Mouse (Mus musculus): ENCODE data around the gene Slc30a3.

Slc30a3 gene

DNA sequence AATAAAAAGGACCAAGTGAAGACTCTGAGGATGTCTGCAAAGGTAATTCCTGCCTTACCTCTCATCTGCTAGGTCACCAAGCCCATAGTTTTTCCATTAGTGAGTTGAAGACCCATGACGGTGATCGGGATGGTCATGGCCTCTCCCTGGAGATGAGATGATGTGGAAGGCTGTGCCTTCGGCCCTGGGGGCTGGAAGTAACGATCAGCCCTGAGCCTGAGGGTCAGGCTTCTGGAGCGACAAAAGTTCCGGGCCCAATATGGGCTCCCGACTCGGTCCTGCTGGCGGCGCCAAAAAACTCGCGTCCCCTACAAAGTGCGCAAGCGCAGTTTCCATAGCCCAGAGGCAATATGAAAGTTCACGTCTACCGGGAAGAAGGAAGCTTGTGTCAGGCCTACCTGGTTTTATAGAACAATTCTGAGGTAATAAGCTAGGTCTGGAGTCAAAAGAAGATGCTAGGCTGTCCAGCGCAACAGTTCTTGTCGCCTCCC lies at the start of gene Slc30a3:
TSS of gene Slc30a3 (minus strand) at position 238 of the 491 bp plus-strand sequence.
- no peak for DNase-seq

GRCm38 (mm10) chr5:31154152-31154553 lies 46.1 kb upstream of the Slc30a3 start, which contains the start of gene Mpv17:
Gene Mpv17, minus strand, starts transcription at chr5:31154251.
- DNase-seq = peak; percentile 77

DNA sequence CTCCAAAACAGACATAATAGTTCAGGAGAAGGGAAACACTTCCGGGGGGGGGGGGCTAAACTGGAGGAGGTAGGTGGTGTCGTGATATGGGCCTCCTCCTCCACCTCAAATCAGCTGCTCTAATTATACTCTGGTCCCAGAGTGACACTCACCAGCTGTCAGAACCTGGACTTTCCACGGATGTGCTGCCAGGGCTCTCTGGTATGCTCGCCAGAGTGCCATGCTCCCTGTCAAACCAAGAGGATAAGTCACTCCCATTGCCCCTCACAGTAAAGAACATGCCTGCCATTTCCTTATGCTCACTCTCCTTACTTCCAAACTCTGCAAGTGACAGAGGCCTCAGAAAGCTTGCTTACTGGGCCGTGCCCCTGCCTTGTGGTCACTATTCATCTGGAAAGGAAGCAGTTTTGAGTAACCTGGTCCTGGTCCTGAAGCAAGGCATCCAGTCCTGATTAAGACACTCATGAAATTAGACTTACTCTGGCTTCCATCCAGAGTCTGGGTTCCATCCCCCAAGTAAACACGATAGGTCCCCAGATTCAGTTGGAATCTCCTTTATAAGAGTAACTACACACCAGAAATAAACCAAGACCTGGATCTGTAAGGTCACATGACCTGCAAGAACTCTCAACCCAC lies 45.6 kb upstream of the Slc30a3 start:
- peak; percentile 16 for DNase-seq

DNA sequence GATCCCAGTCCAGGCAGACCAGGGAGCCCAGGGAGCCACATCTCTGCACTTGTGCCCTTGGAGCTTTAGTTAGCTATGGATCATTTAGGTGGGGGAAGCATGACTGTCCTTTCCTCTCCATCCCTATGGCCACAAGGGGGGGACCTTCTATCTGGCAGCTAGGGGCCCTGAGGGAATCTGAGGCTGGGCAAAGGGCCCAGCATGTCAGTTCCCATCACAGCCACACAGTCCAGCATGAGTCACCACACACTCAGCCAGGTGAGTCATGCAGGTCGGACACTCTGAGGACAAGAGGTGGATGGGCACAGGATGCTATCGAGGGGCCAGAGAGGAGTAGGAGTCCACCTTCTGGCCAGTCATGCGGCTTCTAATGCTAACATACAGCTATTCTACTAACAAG lies 43.7 kb upstream of the Slc30a3 start:
- peak; percentile 53 for DNase-seq

DNA sequence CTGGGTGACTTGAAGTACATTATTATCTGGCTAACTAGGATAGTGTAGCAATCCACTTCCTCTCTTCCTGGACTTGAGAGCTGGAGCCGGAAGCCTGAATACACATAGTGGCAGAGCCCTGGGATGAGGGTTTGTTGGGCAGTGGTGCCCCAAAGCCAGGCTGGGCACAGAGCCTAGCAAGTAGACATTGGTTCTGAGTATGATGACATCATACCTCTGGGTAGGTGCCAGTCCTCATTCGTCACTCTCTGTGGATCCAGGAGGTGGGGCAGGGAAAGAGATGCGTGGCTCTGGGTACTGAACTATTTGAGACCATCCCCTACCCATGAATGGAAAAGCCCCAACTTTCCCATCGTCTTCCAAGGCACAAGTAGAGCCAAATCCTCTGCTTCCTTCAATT lies 41.7 kb upstream of the Slc30a3 start:
- no peak for DNase-seq

GRCm38 (mm10) chr5:31138968-31139425 lies 31.0 kb upstream of the Slc30a3 start:
- DNase-seq = no peak

- DNase-seq = no peak
Observed at GRCm38 (mm10) chr5:31138241-31138967, 30.4 kb upstream of the Slc30a3 start, which contains the start of gene Ucn. Gene Ucn, minus strand, starts transcription at chr5:31138829.

DNA sequence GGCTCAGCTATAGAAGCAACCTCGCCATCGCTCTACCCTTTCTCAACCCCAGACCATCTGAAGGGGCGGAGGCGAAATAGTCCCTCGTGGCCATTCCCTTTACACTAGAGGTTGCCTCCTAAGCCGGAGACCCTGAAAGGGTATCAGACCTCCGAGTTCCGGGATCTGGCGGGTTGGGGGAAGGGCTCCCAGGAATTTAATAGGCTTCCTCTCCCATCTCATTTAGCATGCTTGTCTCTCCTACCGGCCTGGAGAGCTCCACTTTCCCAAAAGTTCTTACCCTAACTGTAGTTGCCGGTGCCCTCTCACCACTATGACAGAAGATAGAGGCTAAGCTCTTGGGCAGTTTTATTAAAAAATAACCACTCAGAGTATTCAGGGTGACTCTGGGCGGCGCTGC lies 29.6 kb upstream of the Slc30a3 start:
- no peak for DNase-seq

- no peak for DNase-seq
Observed at GRCm38 (mm10) chr5:31136730-31137424, 28.8 kb upstream of the Slc30a3 start.

- DNase-seq = no peak
Observed at GRCm38 (mm10) chr5:31126050-31126449, 18.0 kb upstream of the Slc30a3 start.

DNA sequence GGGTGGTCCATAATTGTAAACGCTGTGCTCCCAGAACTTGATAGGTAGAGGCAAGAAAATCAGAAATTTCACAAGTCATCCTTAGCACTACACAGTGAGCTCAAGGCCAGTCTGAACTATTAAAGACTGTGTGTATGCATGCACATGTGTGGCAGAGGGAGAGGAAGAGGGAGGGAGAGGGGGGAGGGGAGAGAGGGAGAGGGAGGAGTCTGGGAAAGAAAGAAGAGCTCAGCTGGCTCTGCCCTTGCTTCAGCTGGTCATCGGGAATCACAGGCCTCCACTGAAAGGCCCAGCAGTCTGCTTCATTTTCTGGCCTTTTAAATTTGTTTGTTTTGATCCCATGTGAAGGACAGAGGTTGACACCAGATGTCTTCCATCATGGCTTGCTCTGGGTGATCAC lies 15.4 kb upstream of the Slc30a3 start:
- no peak for DNase-seq

DNA sequence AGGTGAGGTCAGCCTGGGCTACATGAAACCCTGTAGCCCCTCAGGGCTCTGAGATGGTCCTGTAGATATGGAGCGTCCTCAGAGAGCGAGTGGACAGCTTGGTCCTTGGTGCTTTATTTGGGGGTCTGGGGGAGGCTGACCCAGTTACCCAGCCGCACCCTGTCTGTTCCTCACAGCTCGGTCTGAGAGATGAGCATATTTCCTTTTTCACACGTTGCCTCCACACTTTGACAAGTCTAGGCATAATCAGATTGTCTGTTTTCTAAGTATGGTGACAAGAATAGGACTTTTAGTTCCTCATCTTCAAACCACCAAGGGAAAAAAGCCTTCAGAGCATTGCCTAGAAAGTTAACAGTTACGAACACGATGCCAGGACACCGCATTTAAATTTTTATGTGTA lies 13.1 kb upstream of the Slc30a3 start:
- DNase-seq = no peak

DNA sequence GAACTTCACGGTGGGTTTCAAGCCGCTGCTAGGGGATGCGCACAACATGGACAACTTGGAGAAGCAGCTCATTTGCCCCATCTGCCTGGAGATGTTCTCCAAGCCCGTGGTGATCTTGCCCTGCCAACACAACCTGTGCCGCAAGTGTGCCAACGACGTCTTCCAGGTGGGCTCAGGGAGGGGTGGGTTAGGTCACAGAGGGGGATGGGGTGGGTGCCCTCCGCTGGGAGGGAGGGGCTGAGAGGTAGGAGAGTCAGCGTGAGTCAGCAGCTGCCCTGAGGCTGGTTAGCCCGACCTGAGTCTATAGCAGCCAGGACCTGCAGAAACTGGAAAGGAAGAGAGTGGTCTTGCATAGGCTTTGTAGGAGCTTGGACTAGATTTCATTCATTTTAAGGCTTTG lies 8.9 kb upstream of the Slc30a3 start:
- no peak for DNase-seq

DNA sequence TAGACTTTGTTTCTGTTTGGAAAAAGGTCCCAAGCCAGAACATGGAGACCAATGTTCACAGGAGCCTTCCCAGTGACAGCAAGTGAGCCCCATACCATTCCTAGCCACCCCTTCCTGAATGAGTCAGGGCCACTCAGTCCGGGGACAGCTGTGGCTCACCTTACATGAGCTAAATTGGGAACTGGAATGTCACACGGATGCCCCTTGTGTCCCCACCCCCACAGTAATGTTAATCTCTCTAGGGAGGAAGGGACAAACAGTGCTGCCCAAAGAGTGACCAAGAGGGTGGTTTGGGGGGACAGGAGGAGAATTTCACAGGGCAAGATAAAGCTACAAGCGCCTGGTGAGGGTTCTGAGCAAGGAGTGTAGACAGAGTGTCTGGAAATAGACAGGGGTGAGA lies 8.3 kb upstream of the Slc30a3 start, which contains the start of gene Trim54:
TSS of gene Trim54 (plus strand) at position 359 of the 400 bp plus-strand sequence.
- no peak for DNase-seq

DNA sequence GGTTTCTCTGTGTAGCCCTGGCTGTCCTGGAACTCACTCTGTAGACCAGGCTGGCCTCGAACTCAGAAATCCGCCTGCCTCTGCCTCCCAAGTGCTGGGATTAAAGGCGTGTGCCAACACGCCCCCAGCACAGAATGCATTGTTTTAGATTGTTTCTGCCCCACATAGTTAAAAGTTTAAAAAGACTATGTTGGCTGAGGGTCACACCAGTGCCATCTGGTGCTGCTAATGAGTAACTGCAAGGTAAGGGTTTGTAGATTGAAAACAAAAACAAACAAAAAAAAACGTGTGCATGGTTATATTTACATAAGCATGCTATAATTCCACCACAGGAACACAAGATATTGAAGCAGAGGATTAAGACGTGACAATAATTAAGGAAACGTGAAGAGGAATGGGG lies 2.7 kb upstream of the Slc30a3 start:
- DNase-seq = no peak

DNA sequence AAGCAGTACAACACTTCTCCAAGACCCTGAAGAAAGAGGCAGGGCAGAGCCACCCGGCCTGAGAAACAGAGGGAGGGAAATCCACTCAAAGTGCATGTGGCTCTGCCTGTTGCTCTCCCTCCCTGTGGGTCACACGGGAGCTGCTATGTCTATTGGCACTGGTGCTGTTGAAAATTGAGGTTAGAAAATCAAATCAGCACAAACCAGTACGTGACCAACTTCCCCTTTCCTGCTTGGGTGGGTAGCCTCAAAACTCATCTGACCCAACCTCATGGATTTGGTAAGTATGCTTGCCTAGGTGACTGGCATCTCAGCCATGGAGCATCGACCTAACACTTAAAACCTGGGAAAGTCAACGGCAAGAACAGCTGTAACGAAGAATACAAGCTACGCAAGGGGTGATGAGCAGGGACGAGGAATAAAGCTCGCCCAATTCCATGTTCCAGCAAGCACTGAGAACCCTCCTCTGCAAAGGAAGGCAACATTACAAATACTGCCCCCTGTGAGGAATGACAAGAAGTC lies 2.2 kb downstream of the Slc30a3 start, which contains the start of gene Dnajc5g:
TSS of gene Dnajc5g (plus strand) at position 472 of the 522 bp plus-strand sequence.
- no peak for DNase-seq

GRCm38 (mm10) chr5:31095711-31096480 lies 12.1 kb downstream of the Slc30a3 start:
- no peak for DNase-seq

GRCm38 (mm10) chr5:31094799-31095691 lies 13.0 kb downstream of the Slc30a3 start:
- no peak for DNase-seq

DNA sequence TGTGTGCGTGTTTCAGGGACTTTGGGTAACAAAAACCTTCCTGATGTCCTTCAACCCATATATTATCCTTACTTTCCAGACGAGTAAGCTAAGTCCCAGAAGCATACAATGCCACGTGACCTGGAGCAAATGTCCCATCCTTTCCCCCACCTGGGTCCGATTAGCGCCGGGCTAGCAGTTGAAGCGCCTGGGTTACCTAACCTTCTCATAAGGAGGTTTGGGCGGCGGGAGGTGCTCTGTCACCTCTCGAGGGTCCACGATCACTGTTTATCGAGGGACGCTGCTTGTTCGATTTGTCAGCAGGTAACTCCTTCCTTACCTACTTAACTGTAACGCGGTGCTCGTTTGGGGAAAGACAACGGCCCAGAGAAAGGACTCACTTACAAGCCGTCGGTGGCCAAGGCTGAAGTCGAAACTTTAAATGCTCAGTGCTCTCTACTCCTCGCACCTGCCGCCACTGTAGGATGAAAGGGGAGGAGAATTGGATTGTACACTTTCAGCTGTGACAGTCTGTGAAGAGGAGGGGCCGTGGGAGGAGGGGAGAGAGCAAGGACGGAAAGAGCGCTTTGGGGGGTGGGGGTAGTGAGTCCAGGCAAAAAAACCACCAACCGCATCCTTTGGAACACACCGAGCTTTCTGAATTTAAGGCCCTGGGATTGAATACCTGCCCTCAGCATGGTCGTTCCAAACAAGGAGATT lies 13.8 kb downstream of the Slc30a3 start:
- DNase-seq = no peak

Measured in cerebellum, adult 11 months (tissue).